Mouse (Mus musculus): Measurements from ENCODE around the gene Ethe1. TPM values are rescaled to one million over a fixed set of nuclear protein-coding genes. Genes with fewer than 3 reads are reported as not detected.

Ethe1 gene
- total and polyA plus RNA-seq, 2 experiments, result 71.1 to 227 TPM

- Histone ChIP-seq H3K27me3 (ENCODE audit: control insufficient read depth, insufficient read depth, low read length) (no peaks in the 10 kb centered on the region), H3K9ac (ENCODE audit: low read depth, low read length) (peak within 1 kb of the TSS; percentile 92), H3K79me2 (ENCODE audit: control insufficient read depth, insufficient read depth, low read length) (peaks cover 8% of the 10 kb centered on the region; the same call in 1 of the 2 replicates), H3K36me3 (ENCODE audit: control insufficient read depth, insufficient read depth, low read length) (no peaks in the 10 kb centered on the region), H3K4me3 (ENCODE audit: insufficient read depth, low read depth, low read length) (peak within 1 kb of the TSS; percentile 93), H3K4me1 (ENCODE audit: control insufficient read depth, insufficient read depth, low read length) (peaks cover 11% of the 10 kb centered on the region), H3K27ac (replicated peaks; ENCODE audit: insufficient read depth, low read depth, low read length) (peak within 1 kb of the TSS; percentile 47)
- TF ChIP-seq CTCF (IDR thresholded peaks at IDR 0.05; ENCODE audit: low read depth, low read length), result no peak
- no peak for TF ChIP-seq POLR2A (IDR thresholded peaks at IDR 0.05; ENCODE audit: extremely low read depth, insufficient read depth, low read length)
- no peak for DNase-seq (ENCODE audit: extremely low read depth, low read depth, low spot score)
- WGBS, result 45% methylated on average over 13 of the region's 13 CpGs
These were observed 41.2 kb upstream of the Ethe1 start, which contains the start of the genes Pinlyp and Xrcc1 for GRCm38 (mm10) chr7:24546068-24546614. Pinlyp (minus strand) TSS chr7:24546118. Xrcc1 (plus strand) TSS chr7:24546289.

GRCm38 (mm10) chr7:24546634-24547389 lies 40.5 kb upstream of the Ethe1 start:
- 1% methylated on average over 57 of the region's 57 CpGs for WGBS
- Histone ChIP-seq H3K9ac (ENCODE audit: low read depth, low read length) (peak overlapping the region; percentile 92), H3K36me3 (ENCODE audit: control insufficient read depth, insufficient read depth, low read length) (no peaks in the 10 kb centered on the region), H3K79me2 (ENCODE audit: control insufficient read depth, insufficient read depth, low read length) (peaks cover 8% of the 10 kb centered on the region; the same call in 1 of the 2 replicates), H3K4me1 (ENCODE audit: control insufficient read depth, insufficient read depth, low read length) (peaks cover 18% of the 10 kb centered on the region), H3K27ac (replicated peaks; ENCODE audit: insufficient read depth, low read depth, low read length) (peak overlapping the region; percentile 47), H3K27me3 (ENCODE audit: control insufficient read depth, insufficient read depth, low read length) (no peaks in the 10 kb centered on the region), H3K4me3 (ENCODE audit: insufficient read depth, low read depth, low read length) (peak overlapping the region; percentile 93)
- TF ChIP-seq POLR2A (IDR thresholded peaks at IDR 0.05; ENCODE audit: extremely low read depth, insufficient read depth, low read length) (0 out of 2 replicates have a peak, but pooled peaks have one; percentile 13), CTCF (IDR thresholded peaks at IDR 0.05; ENCODE audit: low read depth, low read length) (no peak)
- DNase-seq (ENCODE audit: extremely low read depth, low read depth, low spot score), result peak; percentile 98

DNA sequence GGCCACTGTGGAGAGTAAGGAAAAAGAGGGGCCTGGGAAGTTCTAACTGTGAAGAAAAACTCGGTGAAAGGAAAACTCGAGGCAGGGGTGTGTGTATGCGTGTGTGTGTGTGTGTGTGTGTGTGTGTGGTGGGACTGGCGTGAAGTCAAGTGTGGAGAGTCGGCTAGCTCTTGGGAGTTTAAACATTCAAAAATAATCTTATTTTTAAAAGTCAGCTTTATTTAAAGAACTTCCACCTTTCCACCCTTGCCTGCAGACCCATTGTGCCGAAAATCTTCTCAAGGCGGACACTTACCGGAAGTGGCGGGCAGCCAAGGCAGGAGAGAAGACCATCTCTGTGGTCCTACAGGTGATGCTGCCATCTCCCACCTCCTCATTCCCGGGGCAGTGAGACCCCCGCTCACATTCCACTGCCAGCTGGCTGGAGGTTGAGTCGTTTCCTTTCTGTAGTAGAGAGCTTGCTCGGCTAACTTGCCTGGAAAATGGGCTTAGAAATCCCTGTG lies 39.8 kb upstream of the Ethe1 start:
- no peak for DNase-seq (ENCODE audit: extremely low read depth, low read depth, low spot score)
- Histone ChIP-seq H3K4me3 (ENCODE audit: insufficient read depth, low read depth, low read length) (peak overlapping the region; percentile 93), H3K36me3 (ENCODE audit: control insufficient read depth, insufficient read depth, low read length) (no peaks in the 10 kb centered on the region), H3K9ac (ENCODE audit: low read depth, low read length) (peak overlapping the region; percentile 92), H3K27me3 (ENCODE audit: control insufficient read depth, insufficient read depth, low read length) (no peaks in the 10 kb centered on the region), H3K4me1 (ENCODE audit: control insufficient read depth, insufficient read depth, low read length) (peaks cover 22% of the 10 kb centered on the region), H3K79me2 (ENCODE audit: control insufficient read depth, insufficient read depth, low read length) (peaks cover 8% of the 10 kb centered on the region; the same call in 1 of the 2 replicates), H3K27ac (replicated peaks; ENCODE audit: insufficient read depth, low read depth, low read length) (no peak overlapping the region)
- WGBS, result 33% methylated on average over 13 of the region's 13 CpGs
- TF ChIP-seq POLR2A (IDR thresholded peaks at IDR 0.05; ENCODE audit: extremely low read depth, insufficient read depth, low read length), result no peak
- no peak for TF ChIP-seq CTCF (IDR thresholded peaks at IDR 0.05; ENCODE audit: low read depth, low read length)

- Histone ChIP-seq H3K36me3 (ENCODE audit: control insufficient read depth, insufficient read depth, low read length) (no peaks in the 10 kb centered on the region), H3K27ac (replicated peaks; ENCODE audit: insufficient read depth, low read depth, low read length) (peak overlapping the region; percentile 79), H3K4me1 (ENCODE audit: control insufficient read depth, insufficient read depth, low read length) (peaks cover 21% of the 10 kb centered on the region), H3K27me3 (ENCODE audit: control insufficient read depth, insufficient read depth, low read length) (no peaks in the 10 kb centered on the region), H3K4me3 (ENCODE audit: insufficient read depth, low read depth, low read length) (0 out of 2 replicates have a peak overlapping the region, but pooled peaks have one; percentile 3), H3K9ac (ENCODE audit: low read depth, low read length) (peak overlapping the region; percentile 3; the same call in 1 of the 2 replicates), H3K79me2 (ENCODE audit: control insufficient read depth, insufficient read depth, low read length) (peaks cover 6% of the 10 kb centered on the region; the same call in 1 of the 2 replicates)
- peak; percentile 99 for DNase-seq (ENCODE audit: extremely low read depth, low read depth, low spot score)
- WGBS, result 24% methylated on average over 12 of the region's 12 CpGs
- TF ChIP-seq POLR2A (IDR thresholded peaks at IDR 0.05; ENCODE audit: extremely low read depth, insufficient read depth, low read length) (no peak), CTCF (IDR thresholded peaks at IDR 0.05; ENCODE audit: low read depth, low read length) (no peak)
These were observed 35.2 kb upstream of the Ethe1 start for GRCm38 (mm10) chr7:24551985-24552759.

- no peak overlapping the region for H3K4me3 ChIP-seq (ENCODE audit: insufficient read depth, low read depth, low read length)
- TF ChIP-seq CTCF (IDR thresholded peaks at IDR 0.05; ENCODE audit: low read depth, low read length) (no peak), POLR2A (IDR thresholded peaks at IDR 0.05; ENCODE audit: extremely low read depth, insufficient read depth, low read length) (no peak)
- H3K79me2 ChIP-seq (ENCODE audit: control insufficient read depth, insufficient read depth, low read length), result no peaks in the 10 kb centered on the region; the same call in 1 of the 2 replicates
- H3K9ac ChIP-seq (ENCODE audit: low read depth, low read length), result no peak overlapping the region
- H3K4me1 ChIP-seq (ENCODE audit: control insufficient read depth, insufficient read depth, low read length), result peaks cover 15% of the 10 kb centered on the region; the same call in 1 of the 2 replicates
- no peaks in the 10 kb centered on the region for H3K36me3 ChIP-seq (ENCODE audit: control insufficient read depth, insufficient read depth, low read length)
- WGBS, result 97% methylated on average over 10 of the region's 10 CpGs
- no peak for DNase-seq (ENCODE audit: extremely low read depth, low read depth, low spot score)
- H3K27me3 ChIP-seq (ENCODE audit: control insufficient read depth, insufficient read depth, low read length), result no peaks in the 10 kb centered on the region
- H3K27ac ChIP-seq (replicated peaks; ENCODE audit: insufficient read depth, low read depth, low read length), result no peak overlapping the region
These were observed 31.6 kb upstream of the Ethe1 start for GRCm38 (mm10) chr7:24555786-24556185.

Measured in liver, adult 2 months (tissue).